Mouse (Mus musculus) embryonic fibroblast, embryonic 13.5 days (primary cell): ENCODE measurements at regions not wholly inside any gene's neighbourhood (a gene's known extent, or its start where the extent isn't known, plus 50 kb on each side); places are given as distances from the start of the nearest gene placed in this dataset.

Experiments used
- CTCF ChIP-seq: IDR thresholded peaks from 2 replicates; pipeline ENCODE4 v1.5.1; 2011; ENCODE audit warnings: mild to moderate bottlenecking, control low read depth, low read length, moderate library complexity, borderline replicate concordance; ENCODE audit not compliant: insufficient read depth
- POLR2A ChIP-seq: IDR thresholded peaks from 2 replicates; pipeline ENCODE4 v1.6.1; 2011; ENCODE audit warnings: low read depth, mild to moderate bottlenecking, control low read depth, low read length, moderate library complexity

GRCm38 (mm10) chr16:86015336-86015735 lies 113.7 kb upstream of the Adamts5 start:
- TF ChIP-seq POLR2A (no peak), CTCF (no peak)
